Mouse (Mus musculus): ENCODE results near the gene Cdc42ep4.

DNA sequence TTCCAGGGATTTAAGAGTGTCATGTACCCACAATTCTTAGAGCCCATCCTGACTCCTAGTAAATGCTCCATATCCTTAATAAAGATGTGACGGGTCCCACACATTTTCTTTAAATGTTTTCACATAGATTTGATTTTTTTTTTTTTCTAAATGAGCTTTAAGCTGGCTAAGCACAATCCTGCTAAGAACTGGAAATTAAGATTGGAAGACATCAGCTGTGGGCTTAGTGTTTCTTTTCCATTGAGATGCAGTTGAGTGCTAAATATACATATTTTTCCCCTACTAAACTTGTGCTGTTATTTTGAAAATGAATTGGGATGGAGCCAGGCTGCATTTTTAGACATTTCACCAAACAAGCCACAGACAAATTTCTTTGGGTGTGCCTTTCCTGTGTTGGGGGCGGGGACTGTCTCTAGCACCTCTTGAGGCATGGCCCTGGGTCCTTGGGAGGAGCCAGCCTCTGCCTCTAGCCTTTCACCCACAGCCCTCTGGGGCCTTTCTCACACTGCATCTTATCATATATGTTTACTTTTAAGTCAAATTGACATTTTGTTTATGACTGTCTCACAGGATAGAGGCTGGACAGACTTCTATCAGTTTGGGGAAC, 36.6 kb upstream of the Cdc42ep4 start:
- no peak for TF ChIP-seq CTCF (IDR thresholded peaks at IDR 0.05; ENCODE audit: low read depth)
- TF ChIP-seq EP300 (IDR thresholded peaks at IDR 0.05; ENCODE audit: low read depth): no peak

Data from heart, postnatal 0 days (tissue).